Mouse (Mus musculus) mammary gland, adult 2 months (tissue): ENCODE measurements around the gene Htra3. TPM values are rescaled to one million over a fixed set of nuclear protein-coding genes. Genes with fewer than 3 reads are reported as not detected.

Experiments
- polyA plus RNA-seq: library from polyadenylated mRNA; depleted of rRNA; stranded (reverse); fragments of >200 nt; gene quantifications from 2 replicates; pipeline ENCODE4 v1.2.3, GENCODE M21; 2012; ENCODE audit warnings: low replicate concordance; rRNA removed

Gene Htra3
- 347 and 526 TPM in 2 replicates for polyA plus RNA-seq

DNA sequence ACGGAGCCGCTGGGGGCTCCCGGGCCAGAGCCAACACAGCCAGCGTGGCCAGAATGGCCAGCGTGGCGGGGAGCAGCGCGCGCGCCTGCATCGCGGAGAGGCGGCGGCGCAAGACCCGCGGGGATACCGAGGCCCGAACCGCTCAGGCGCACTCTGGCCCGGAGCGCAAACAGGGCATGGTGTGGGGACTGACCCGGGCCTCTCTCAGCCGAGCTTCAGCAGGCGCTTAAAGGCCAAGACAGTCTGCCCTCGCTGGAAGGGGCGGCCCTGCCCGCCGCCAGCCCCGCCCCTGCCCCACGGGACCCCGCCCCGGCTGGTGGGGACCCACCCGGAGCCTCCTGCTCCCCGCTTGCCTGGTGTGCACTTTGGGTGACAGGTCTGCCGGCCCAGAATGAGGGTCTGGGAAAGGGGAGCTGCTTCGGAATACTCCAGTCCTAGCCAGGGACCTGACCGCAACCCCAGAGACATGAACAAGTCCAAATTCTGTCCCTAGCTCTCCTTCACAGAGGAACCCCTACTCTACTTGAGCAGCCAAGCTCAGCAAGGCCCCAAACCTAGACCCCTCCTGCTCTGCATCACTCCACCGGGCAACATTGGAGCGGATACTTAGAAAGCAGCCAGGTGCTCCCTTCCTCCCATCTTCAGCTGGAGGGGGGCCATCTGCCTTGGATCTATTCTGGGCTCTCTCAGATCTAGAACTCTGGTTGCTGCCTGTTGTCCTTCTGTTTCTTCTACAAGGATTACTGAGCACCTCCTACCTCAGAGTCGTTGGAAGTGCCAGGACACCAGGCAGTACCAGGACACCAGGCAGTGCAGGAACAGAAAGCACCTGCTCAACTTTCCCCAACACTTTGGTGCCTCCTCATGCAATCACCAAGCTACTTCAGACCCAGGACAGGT is at the start of gene Htra3:
Gene Htra3, minus strand, starts transcription at position 527 of the 900 bp plus-strand sequence.

Other genes with a start within 250 kb of the Htra3 start
- gene Cpz, start 154.1 kb downstream of the Htra3 start, polyA plus RNA-seq = 20.7 and 28.5 TPM in 2 replicates
- gene Trmt44, start 104.7 kb downstream of the Htra3 start, polyA plus RNA-seq = 5.4 and 5.6 TPM in 2 replicates
- 43.5 and 54.1 TPM in 2 replicates for gene Acox3, start 96.7 kb downstream of the Htra3 start, polyA plus RNA-seq
- 17.1 and 25.6 TPM in 2 replicates for gene Sh3tc1, start 60.2 kb upstream of the Htra3 start, polyA plus RNA-seq
- gene Ablim2, start 78.1 kb upstream of the Htra3 start, polyA plus RNA-seq = 12.6 and 23.9 TPM in 2 replicates
- 30.8 and 35.1 TPM in 2 replicates for gene Afap1, start 213.5 kb upstream of the Htra3 start, polyA plus RNA-seq